Mouse (Mus musculus) 416B (cell line): Measurements from ENCODE around the gene Lrrk1.

Source experiments
- DNase-seq: peaks from one replicate; pipeline ENCODE4 v3.0.0; 2011; ENCODE audit warnings: low read depth

Lrrk1 gene

DNA sequence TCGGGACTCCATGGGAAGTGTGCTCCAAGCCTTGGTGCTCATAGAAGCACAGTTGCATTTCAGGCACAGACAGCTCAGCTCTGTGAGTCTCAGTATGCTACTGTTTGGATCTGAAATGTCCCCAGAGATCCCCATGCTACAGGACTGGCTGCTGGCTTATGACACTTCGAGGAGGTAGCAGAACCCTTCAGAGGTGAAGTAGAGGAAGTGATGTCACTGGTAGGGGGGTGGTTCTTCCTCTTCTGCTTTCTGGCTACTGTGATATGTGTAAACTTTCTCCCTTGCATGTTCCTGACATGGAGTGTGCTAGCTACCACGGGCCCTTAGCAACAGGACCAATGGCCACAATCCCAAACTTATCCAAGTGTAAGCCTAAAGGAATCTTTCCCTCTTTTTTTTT is 162.3 kb downstream of the Lrrk1 start:
- DNase-seq, result peak; percentile 70

DNA sequence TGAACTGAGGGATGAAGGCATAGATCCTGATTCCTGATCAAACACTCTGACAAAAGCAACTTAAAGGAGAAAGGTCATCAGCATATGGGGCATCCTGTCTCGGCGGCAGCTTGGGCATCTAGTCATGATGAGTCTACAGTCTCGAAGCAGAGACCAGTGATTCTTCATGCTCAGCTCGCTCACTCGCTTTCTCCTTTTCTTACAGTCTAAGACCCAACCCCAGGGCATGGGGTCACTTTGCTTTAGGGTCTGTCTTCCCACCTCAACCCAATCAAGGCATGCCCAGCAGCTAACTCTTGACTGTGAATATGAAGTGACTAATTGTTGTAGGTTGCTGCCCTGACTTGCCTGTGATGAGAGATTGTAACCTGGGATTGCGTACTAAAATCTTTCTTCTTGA is 163.6 kb downstream of the Lrrk1 start:
- DNase-seq, result no peak

DNA sequence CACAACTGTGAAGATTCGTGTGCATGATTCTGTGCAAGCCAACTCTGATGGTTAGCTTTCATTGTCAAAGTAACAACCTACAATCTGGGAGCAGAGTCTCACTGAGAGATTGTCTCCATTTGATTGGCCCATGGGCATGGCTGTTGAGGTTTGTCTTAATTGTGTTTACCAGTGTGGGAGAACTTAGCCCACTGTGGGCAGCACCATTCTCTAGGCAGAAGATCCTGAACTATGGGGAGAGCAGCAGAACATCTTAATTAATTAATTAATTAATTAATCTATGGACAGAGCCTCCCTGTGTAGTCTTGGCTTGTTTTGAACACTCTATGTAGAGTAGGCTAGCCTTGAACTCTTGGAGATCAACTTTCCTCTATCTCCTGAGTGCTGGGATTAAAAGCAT is 164.4 kb downstream of the Lrrk1 start:
- no peak for DNase-seq

- DNase-seq, result no peak
Observed at GRCm38 (mm10) chr7:66222621-66223091, 165.5 kb downstream of the Lrrk1 start.

GRCm38 (mm10) chr7:66219794-66220227 is 168.3 kb downstream of the Lrrk1 start:
- no peak for DNase-seq

DNA sequence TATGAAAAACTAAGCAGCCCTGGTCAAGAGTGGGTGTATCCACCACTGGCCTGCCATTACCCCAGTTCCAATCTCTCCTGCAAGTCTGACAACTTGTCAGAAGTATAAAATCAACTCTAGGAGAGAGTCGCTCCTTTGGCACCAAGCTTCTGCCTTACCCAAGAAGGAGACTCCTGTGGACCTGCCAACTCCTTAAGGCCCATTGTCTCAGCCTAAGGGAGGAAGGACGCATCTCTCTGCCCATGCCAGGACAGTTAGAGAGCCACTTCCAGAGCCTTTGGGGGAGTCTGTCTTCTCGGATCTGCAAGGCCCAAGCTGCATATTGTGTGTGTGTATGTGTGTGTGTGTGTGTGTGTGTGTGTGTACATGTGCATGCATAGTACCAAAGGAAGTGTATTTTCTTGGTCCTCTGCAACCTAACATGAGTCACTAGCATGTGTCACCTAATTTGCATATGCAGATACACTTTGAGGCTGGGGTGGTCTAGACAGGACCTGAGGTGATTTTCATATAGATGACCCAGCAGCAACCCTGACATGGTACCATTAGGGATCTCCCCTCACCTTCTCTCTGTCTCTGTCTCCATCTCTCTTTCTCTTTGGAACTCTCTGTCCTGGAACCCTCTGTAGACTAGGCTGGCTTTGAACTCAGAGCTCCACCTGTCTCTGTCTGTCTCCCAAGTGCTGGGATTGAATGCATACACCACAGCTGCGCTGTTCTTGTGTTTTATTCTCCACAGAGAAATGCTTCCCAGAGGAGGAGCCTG is 168.9 kb downstream of the Lrrk1 start:
- peak; percentile 66 for DNase-seq

DNA sequence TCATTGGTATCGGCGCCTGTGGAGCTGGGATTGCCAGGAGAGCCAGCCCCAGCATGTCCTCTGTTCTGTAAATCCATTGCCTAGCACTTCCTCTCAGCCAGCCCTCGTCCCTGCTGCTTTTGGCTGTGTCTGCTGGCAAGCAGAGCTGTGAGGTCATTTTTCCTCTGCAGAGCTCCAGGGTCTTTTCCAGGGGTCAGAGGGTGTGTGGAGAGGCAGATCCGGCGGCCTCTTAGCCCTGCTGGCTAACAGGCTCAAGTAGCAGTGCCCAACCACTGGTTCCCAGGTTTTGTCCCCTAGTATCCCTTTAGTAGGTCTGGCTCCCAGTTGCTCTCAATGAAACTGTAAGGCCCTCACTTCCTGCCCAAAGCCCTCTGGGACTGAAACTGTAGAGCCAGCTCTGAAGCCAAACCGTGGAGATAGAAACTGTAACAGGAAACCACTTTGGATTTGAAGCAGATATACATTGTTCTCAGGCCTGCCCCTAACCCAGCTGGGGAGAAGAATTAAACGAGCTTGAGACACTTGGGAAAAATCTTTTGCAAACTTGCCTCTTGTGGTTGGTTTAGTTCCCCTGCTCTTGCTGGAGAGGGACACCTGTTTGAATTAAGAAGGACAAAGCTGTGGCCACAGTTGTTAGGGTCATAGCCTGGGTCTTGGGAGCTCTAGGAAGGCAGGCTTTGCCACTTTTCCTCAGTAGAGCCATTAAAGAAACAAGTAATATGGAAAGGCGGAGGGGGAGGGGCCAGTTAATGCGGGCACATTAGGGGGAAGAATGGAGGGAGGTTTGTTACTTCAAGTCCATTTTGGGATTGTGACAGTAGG is 169.7 kb downstream of the Lrrk1 start:
- DNase-seq, result peak; percentile 71

- DNase-seq, result no peak
Observed at GRCm38 (mm10) chr7:66217531-66218094, 170.5 kb downstream of the Lrrk1 start.

DNA sequence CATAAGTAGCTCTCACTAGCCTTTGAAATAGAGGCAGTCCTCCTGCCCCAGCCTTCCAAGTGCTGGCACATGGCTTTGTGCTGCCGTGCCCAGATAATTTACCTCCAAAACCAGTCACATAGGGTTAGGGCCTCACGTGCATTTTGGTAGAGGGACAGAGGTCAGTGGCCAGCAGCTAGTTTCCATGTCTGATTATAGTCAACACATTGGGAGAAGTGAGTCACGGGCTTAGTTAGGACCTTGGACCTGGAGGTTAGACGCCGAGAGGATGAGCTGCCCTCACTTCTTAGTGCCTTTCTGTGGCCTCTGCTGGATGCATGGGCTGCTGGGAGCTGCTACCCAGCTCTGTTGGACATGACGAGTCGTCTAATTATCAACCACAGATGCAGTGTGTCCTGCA is 171.1 kb downstream of the Lrrk1 start:
- no peak for DNase-seq

- DNase-seq, result no peak
Observed at GRCm38 (mm10) chr7:66215911-66216310, 172.2 kb downstream of the Lrrk1 start.

- DNase-seq, result no peak
Observed at GRCm38 (mm10) chr7:66214477-66214876, 173.7 kb downstream of the Lrrk1 start.

- peak; percentile 89 for DNase-seq
Observed at GRCm38 (mm10) chr7:66212887-66213286, 175.3 kb downstream of the Lrrk1 start.

DNA sequence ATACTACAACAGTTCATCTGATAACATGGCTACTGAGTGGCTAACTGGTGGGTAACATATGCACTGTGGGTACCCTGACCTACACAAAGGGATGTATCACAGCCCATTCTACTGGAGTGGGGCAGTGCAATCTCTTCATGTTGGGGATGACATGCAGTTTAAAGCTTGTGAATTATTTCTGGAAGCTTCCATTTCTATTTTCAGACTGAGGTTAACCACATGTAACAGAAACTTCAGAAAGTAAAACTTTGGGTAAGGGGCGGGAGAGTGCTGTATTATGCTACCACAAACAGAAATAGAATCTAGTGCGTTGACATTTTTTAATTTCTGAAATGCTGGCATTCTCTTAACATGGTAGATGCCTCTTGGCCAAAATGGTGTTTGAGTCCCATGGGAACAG is 178.2 kb downstream of the Lrrk1 start:
- DNase-seq, result peak; percentile 66

DNA sequence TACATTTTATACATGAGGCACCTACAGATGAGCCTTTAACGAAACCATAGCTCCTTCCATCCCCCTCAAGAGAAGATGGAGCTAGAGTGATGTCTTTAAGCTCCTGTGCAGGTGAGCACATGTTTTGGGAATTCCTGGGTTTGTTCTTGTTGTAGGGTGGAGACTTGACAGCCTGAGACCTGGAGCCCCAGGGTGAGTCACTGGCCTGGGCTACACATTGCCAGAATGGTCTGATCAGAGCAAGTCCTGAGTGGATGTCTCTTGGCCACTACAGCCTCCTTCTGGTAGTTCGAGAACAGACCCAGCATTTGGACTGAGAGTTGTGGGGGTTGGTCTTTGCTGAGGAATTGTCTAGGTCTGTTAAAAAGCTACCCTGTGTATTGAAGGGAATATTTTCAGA is 186.5 kb downstream of the Lrrk1 start:
- no peak for DNase-seq

DNA sequence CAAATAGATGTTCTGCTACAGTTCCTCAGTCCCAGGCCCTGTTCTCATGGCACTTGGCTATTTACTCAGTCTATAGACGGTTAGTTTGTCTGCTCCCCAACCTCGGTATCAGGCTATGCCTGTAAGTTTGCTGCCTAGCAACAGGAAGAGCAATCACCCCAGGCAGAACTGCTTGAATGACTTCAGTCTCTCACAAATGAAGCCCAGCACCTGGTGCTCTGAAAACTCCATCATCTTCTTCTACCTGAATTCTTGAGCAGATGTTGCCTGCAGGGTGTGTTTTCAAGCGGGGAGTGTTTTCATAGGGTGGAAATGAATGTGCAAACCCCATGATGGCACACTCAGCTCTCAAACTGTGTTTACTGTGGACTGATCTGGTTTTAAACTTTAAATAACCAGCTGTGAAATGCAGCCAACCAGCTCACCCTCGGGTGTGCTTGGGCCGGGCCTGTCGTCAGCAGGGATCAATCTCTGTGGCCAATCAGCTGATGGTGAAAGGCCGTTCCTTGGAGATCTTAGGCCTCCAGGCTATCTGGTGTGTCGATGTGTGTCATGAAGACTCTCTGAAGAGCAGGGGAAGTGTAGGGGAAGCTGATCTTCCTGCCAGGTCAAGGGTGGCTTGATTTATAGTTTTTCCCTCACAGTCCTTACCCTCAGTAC is 187.2 kb downstream of the Lrrk1 start:
- DNase-seq, result no peak

GRCm38 (mm10) chr7:66200383-66200782 is 187.8 kb downstream of the Lrrk1 start:
- DNase-seq, result no peak

- DNase-seq, result peak; percentile 91
Observed at GRCm38 (mm10) chr7:66199391-66199831, 188.7 kb downstream of the Lrrk1 start.

DNA sequence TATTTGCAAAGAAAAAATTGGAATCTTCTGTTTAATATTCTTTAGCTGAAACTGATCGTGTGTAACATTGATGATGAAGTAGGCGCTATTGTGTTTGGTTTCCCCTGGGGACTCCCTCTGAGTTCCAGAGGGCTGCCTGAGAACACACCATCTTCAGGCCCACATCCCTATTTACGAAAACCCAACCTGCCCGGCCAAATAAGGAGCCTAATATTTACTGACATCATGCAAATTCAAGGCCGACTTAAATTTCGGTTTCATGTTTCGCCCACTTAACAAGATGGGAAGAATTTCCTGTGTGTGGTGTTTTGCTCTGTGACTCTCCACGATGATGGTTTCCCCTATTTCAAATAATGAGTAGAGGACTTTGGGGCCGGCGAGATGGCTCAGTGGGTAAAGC is 189.7 kb downstream of the Lrrk1 start:
- DNase-seq, result no peak

- peak; percentile 59 for DNase-seq
Observed at GRCm38 (mm10) chr7:66196609-66197445, 191.3 kb downstream of the Lrrk1 start.

GRCm38 (mm10) chr7:66195881-66196280 is 192.3 kb downstream of the Lrrk1 start:
- DNase-seq, result no peak

DNA sequence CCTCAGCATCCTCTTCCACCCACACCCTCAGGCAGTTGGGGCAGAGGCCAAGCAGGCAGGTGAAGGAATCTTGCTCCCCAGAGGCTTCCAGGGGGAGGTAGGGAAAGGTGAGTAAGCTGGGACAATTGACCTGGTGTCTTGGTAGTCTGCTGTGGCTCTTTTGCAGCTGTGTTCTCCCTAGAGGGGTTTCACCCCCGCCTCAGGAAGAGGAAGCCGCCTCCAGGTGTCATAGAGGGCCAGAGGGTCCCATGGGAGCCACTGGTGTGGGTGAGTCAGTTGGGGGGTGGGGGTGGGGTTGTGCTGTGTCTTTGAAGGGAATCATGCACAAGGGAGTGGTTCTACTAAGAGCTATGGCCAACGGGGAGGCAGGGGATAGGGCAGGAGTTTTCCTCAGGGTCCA is 193.6 kb downstream of the Lrrk1 start:
- no peak for DNase-seq
